Mouse (Mus musculus): ENCODE measurements around the gene Phf7.

GRCm38 (mm10) chr14:31248396-31248795 is 2.7 kb downstream of the Phf7 start:
- no peak for TF ChIP-seq CTCF (IDR thresholded peaks at IDR 0.05; ENCODE audit: low read depth)
- no peak for TF ChIP-seq EP300 (optimal IDR thresholded peaks at IDR 0.05)
